Mouse (Mus musculus): ENCODE results near the gene Cers1.

The Cers1 gene

DNA sequence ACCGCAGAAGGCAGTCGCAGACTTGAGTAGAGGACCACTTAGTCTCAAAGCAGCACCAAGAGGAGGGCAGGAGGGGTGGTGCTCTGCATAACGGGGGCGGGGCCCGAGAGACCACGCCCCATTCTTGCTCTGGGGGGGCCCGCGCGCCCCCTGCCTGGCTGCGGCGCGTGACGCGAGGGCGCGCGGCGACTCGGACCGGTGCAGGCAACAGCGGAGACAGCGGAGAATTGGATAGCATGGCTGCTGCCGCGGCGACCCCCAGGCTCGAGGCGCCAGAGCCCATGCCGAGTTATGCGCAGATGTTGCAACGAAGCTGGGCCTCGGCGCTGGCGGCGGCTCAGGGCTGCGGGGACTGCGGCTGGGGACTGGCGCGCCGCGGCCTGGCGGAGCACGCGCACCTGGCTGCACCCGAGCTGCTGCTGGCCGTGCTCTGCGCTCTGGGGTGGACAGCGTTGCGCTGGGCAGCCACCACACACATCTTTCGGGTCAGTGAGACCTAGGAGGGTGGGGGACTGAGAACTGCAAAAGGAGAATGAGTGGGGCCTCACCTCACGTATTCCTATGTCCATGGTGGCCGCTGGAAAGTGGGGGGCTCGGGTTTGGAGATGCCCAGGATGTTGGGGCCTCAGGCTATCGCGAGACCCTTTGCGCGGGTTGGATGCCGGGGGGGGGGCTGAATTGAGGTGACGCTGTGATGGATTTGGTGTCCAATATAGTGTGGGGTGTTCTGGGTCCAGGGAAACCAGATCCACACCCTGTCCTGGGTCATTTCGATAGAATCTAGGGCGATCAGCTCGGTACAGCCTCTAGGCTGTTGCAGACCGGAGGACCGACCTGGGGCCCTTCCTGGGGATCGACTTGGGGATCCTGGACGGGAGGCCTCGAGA is at the start of gene Cers1:
Gene Cers1 (plus strand): TSS at position 152 of the 887 bp plus-strand sequence.
- DNase-seq (ENCODE audit: low read depth) = peak; percentile 21

DNA sequence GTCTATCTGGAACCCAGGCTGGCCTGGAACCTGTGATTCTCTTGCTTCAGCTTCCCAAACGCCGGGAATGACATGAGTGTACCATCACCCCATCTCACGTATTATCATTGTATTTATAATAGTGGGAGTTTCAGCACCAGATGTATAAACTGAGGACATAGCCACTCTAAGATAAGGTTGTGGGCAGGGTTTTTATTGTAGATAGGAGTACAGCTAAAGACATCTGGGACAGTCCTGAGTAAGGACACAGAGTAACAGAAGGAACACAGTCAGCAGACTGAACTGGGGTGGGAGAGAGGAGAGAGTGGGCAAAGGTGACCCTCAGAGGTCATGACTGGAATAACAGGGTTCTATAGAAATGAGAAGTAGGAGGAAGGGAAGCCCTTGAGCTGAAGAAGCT is 47.9 kb upstream of the Cers1 start:
- DNase-seq (ENCODE audit: low read depth) = no peak

DNA sequence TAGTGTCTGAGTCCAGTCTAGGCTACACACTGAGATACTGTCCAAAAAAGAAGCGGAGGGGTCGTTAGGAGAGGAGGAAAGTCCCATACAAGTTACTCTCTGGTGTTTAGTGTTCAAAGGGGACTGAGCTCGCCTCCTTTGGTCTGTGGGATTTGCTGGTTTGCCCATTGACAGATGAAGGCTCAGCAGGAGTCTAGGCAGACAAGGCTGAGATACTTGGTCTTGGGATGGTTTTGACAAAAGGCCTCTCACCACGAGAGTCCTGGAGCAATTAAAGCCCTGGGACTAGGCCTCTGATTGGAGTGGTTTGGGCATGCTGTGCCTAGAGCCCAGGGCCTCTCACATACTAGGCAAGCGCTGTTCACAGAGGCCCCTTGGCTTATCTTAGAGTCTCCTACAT is 47.3 kb upstream of the Cers1 start:
- no peak for DNase-seq (ENCODE audit: low read depth)

DNA sequence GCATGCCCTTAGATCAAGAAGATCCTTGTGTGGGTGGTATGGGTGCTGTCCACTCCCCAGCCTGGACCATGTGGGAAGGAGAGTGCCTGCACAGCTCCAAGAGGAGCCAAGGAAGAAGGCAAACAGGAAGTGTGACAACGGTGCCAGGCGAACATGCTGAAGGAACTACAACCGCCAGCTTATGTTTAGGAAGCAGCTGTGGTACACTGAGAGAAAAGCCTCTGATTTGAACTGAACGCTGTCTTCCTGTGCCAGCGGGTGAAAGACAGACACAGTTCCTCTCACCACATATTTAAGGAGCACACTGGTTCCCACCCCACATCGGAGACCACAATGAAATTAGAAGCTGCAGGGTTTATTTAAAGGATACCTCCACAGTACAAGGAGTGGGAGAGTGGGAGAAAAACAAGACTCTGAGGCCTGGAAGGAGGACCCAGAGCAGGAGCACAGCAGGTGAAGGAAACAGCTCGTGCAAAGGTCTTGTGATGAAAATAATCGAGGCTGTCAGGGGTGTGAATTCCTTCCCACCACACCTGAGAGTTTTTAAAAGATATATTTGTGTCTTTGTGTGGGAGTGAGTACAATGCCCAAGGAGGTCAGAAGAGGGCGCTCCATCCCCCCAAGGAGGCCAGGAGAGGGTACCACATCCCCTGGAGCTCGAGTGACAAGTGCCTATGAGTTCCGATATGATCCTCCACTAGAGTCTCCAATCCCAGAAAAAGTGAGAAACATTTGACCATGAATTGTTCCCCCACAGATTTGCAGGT is 46.6 kb upstream of the Cers1 start:
- DNase-seq (ENCODE audit: low read depth) = peak; percentile 47

DNA sequence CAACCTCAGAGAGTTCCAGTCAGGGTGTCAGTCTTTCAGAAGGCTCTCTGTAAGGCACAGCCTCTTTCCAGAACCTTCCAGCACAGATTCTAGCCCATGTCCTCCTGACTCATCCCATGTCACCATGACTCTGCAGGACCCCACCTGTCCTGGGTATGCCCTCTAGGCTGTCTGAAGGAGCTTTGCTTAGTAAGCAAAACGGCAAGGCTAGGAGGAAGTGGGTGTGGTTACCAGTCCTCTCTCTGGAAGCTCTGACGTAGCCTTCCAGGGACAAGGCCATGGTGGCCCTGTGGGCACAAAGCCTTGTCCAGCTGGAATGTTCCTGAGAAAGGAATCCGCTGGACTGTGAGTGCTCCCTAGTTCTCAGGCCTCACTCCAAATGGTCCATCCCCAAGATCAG is 42.6 kb upstream of the Cers1 start:
- DNase-seq (ENCODE audit: low read depth) = peak; percentile 40

DNA sequence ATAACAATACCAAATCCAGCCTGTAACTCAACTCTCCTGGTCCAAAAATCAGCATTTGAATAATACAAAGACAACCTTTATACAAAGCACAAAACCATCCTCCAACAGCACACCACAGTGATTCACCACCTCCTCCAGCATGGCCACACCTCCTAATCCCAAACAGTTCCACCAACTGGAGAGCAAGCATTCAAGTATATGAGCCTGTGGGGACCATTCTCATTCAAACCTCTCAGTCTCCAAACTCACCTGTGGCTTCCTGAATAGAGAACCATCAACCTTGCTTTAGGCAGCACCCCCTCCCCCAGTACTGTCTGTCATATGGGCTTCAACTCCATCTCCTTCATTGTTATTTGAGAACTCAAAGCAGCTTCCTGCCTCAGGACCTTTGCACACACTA is 41.2 kb upstream of the Cers1 start:
- no peak for DNase-seq (ENCODE audit: low read depth)

DNA sequence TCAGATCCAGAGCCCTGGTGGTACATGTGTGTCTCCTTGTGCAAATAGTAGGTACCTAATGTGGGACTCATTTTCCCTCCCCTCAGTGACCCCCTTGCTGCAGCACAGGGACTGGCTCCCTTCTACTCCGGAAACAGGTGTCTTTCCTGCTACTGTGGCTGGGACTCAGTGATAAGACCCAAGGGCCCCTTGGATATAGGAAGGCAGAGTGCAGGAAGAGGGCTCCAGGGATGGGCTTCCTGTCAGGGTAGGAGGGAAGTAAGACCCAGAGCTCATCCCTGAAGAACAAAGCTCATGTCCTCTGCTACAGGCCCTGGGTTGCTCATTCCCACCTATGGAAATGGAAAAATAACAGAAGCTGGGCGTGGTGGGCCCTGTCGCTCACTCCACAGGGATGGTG is 39.1 kb upstream of the Cers1 start:
- DNase-seq (ENCODE audit: low read depth) = no peak

DNA sequence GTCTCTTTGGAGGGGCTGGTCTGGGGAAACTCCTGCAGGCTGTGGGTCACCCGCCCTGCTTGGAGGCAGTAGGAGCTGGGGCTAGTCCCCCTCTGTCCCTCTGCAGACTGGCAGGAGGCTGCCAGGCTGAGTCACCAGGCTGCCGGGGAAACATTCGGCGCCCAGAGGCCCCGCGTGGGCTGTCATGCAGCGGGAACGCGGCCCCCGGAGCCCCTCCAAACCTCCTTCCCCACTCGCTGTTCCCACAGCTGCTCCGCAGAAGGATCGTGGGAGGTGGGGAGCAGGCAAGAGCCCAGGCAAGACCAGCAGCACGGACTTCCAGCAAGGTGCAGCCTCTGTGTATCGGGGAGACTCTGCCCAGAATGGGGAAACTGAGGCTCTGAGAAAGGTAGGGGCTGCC is 37.4 kb upstream of the Cers1 start:
- no peak for DNase-seq (ENCODE audit: low read depth)

DNA sequence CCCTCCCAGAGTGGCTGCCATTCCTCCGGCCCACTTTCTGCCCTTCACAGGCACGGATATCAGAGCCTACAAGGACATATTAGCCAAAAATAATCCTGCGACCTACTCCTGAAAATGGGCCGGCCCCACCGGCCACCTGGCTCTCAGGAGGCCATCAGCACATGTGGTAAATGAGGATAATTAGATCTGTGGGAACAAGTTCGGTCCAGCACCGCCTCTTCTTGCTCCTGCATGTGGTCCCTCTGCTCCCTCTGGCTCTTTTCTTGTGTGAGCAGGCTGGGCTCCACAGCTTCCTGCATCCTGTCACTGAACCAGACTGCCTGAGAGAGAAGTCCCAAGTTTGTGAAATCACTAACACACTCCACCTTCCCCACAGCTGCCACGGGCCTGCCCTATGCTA is 36.3 kb upstream of the Cers1 start:
- DNase-seq (ENCODE audit: low read depth) = no peak

DNA sequence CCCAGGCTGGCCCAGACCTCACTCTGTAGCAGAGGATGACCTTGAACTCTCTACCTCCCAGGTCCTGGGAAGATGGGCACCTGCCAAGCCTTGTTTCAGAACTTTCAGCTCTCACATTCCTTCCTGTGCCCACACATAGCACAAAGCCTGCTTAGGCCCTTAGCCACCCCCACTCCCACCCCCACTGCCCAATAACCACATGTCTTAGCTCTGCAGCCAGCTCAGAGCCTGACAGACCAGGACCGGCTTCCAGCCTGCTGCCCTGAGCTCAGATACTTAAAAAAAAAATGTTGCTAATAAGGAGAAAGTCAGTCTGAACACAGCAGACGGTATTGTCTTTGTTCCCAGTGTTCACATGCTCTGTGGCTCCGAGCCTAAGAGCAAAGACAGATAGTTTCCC is 34.6 kb upstream of the Cers1 start:
- no peak for DNase-seq (ENCODE audit: low read depth)

DNA sequence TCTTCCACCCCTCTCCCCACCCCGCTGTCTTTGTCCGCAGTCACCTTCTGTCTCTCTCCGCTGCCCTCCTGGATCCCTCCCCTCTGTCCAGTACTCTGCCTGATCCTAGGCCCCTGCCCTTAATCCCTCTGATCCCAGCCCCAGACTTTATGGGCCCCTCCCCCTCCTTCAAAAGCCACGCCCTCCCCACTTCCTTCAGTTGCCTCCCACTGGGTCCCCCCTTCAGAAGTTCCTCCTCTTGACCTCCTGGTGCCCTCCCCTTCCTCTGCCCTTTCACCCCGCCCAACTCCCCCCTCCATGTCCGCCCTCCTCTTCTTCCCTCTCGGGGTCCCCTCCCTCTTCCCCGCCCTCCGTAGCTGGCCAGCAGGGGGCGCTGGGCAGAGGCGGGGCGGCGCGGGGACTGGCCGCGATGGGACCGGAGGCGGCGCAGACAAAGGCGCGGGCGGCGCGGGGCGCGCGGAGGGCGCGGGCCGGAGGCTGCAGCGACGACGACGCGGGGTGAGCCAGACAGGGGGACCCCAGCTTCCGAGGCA is 32.9 kb upstream of the Cers1 start, which contains the start of gene Homer3:
Gene Homer3 (plus strand): TSS at position 225 of the 533 bp plus-strand sequence.
- DNase-seq (ENCODE audit: low read depth) = peak; percentile 88

DNA sequence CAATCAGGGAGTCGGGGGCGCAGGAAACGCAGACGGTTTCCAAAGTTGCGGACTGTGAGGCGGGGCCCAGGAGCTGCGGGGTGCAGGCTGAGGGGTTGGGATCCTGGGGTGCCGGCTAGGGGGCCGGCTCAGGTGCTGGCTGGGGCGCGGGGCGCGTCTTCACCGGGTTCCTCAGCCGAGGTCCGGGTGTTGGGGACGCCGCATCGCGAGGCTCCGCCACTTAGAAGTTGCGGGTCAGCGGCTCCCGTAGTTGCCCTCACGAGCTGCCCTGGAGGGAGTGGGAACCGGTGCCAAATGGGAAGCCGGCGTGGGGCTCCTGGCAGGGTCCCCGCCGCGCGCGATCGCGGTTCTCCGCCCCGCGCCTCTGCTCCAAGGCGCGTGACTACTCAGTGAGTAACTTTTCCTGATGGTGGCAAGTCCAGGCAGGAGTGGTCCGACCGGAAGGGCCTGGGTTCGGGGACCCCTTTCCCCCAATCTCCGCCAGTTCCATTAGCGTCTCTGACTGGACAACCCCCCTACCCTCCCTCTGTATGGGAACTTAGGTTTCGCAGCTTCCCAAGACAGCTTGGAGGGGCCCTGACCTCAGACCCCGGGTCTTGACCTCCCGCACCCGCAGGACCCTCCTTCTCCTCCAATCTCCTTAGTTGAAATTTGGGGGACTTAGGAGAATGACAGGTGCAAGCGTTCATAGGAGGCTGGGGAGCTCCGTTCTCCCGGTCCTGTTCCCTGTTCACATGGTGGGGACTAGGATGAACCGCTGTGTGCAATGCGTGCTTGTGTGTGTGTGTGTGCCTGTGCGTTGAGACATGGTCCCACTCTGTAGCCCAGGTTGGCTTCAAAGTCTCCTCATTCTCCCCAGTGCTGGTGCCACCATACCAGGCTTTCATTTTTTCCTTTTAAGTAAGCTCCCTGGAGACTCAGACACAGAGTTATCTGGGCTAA is 32.2 kb upstream of the Cers1 start:
- DNase-seq (ENCODE audit: low read depth) = peak; percentile 22

DNA sequence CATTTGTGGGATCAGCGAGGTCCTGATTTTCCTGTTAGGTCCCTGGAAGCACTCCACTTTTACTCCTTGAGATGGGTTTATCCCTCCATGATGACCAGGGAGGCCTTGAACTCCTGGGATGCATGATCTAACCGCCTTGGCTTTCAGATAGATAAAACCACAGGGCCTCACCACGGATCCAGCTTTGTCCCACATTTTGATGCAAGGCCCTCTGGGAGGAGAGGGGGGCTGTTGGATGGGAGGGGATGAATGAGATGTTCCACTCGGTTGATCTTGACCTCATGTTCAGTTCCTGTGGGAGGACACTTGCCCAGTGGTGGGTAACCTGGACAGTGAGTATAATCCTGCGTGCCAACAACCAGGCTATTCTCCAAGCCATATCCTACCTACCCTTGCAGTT is 31.2 kb upstream of the Cers1 start:
- DNase-seq (ENCODE audit: low read depth) = no peak

DNA sequence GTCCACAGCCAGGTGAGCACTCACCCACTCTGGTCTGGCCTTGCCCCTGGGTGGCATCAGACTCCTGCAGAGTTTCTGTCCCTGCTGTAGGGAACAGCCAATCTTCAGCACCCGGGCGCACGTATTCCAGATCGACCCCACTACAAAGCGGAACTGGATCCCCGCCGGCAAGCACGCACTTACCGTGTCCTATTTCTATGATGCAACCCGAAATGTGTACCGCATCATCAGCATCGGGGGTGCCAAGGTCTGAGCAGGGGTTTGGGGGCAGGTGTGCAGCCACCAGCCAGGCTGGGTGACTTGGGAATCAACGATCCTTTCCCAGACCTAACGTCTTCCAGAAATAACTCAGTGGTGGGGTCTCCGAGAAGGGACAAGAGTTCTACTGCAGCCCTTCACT is 30.3 kb upstream of the Cers1 start:
- DNase-seq (ENCODE audit: low read depth) = no peak

DNA sequence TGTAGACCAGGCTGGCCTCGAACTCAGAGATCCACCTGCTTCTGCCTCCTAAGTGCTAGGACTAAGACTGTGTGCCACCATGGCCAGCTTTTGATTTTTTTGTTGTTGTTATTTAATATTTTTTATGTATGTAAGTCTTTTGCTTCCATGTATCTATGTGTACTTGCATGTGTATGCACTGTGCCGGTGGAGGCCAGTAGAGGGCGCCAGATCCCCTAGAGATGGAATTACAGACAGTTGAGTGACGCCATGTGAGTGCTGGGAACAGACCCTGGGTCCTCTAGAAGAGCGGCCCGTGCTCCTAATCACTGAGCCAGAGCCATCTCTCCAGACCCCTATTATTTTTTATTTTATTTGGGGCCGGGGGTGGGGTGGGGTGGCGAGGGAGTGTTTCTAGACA is 28.8 kb upstream of the Cers1 start:
- peak; percentile 57 for DNase-seq (ENCODE audit: low read depth)

DNA sequence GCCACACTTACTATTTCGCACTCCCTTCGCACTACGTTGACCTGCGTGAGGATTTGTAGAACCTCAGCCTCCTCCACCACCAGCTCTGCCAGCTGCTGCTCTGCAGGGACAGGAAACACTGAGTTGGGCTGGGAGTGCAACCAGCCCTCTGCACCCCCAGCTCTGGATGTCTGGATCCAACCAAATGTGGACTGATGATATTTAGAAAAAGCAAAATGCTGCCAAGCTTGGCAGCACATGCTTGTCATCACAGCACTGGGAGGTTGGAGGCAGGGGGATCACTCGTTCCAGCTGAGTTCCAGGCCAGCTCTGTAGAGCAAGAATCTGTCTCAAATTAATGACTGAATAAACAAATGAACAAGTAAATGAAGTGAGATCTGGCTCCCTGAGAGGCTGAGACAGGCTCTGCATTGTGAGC is 21.6 kb upstream of the Cers1 start:
- DNase-seq (ENCODE audit: low read depth) = no peak

DNA sequence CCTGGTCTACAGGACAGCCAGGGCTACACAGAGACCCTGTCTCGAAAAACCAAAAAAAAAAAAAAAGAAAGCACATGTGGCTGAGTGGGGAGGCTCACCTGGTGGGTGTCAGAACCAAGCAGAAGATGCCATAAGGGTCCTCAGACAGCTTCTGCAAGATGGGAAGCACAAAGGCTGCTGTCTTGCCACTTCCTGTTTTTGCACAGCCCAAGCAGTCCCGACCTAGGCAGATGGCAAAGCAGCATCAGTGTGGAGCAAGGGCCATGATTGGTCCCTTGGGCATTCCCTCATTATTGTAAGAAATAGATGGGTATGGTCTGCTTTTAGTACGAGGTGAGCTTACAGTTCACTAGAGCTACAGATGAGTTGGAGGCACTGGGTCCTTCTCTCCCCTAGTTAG is 14.7 kb upstream of the Cers1 start:
- DNase-seq (ENCODE audit: low read depth) = no peak

DNA sequence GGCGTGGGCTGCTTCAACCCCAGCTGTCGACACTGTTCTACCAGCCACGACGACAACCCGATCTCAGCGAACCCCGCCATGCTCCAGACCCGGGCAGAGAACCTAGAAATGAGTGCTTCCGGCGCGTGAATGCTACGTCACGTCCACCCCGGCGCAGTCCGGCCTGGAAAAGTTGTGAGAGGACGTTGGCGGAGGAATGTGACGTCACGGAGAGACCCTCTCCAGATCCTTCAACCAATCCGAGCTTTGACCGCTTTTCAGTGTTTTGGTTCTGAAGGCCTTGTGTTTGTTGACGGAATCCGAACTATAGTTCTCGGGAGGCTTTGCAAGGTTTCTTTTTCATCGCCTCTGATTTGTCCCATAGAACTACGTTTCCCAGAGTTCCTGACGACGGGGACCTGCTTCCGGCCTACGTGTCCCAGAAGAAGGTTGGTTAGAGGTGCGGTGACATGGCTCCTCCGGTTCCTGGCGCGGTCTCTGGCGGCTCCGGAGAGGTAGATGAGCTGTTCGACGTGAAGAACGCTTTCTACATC is 13.2 kb upstream of the Cers1 start, which contains the start of the genes Ddx49 and Cope:
Gene Ddx49 (minus strand): TSS at position 132 of the 533 bp plus-strand sequence.
Gene Cope (plus strand): TSS at position 161 of the 533 bp plus-strand sequence.
- peak; percentile 96 for DNase-seq (ENCODE audit: low read depth)

DNA sequence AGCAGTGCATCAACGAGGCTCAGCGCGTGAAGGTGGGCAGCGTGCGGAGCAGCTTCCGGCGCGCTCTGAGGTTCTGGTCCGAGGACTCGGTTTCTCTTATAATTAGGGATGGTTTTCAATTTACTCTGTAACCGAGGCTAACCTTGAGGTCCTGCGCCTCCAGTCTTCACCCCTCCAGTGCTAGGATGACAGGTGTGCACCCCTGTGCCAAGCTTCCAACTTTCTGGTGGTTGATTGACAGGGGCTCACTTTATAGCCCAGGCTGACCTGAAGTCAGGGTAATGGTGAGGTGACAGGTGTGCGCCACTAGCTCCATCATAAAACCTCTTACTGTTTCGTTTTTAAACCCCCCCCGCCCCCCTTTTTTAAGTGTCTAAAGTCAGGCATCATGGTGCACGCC is 12.7 kb upstream of the Cers1 start:
- DNase-seq (ENCODE audit: low read depth) = no peak

DNA sequence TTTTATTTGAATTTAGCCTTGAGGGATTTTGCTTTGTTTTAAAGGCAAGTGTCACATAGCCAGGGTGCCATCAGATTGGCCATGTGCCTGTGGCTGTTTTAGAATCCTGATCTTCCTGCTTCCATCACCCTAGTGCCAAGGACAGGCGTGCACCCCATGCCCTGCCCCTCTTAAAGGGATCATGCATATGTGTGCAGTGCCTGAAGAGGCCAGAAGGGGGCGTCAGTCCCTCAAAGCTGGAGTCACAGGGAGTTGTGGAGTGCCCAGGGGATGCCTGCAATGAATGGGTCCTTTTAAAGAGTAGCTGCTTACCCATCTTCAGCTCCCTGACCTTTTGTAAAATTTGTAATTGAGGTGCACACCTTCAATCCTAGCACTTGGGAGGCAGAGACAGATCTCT is 6.3 kb upstream of the Cers1 start:
- DNase-seq (ENCODE audit: low read depth) = peak; percentile 66

DNA sequence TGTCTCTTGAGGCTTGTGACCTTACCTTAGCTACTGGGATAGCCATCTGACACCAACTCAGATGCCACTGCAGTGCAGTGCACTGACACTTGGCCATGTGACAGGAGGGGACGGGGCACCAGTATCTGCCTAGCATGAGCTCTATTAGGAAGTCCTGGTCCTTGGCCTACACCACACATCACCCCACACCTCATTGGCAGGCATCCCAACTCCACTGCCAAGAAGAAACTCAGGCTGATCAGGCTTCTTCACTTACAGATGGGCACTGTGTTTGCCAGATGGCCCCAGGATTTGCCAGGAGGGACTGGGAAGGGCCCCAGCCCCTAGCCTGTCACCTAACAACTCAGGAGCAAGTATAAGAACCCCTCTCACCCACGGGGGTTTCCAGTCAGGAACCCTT is 2.2 kb upstream of the Cers1 start:
- no peak for DNase-seq (ENCODE audit: low read depth)
